Mouse (Mus musculus) spleen, adult 2 months (tissue): Measurements from ENCODE around the gene Spata48.

Experiments
- CTCF ChIP-seq: fragments of 200-500 bp; IDR thresholded peaks from 2 replicates; pipeline ENCODE4 v1.5.1; 2011; ENCODE audit warnings: mild to moderate bottlenecking, inconsistent platforms; ENCODE audit not compliant: insufficient read depth, insufficient read length, insufficient replicate concordance; ENCODE audit errors: extremely low read depth
- POLR2A ChIP-seq: fragments of 200-500 bp; IDR thresholded peaks from 2 replicates; pipeline ENCODE4 v1.6.1; 2011; ENCODE audit warnings: low read depth, low read length, inconsistent platforms

GRCm38 (mm10) chr11:11468924-11469323 is 7.0 kb downstream of the Spata48 start:
- no peak for TF ChIP-seq CTCF
- no peak for TF ChIP-seq POLR2A
